Mouse (Mus musculus): Measurements from ENCODE around the gene Rps15. TPM values are rescaled to one million over a fixed set of nuclear protein-coding genes. Genes with fewer than 3 reads are reported as not detected.

Gene Rps15
- total and polyA plus RNA-seq, 2 experiments, result 510 to 1,012 TPM

- H3K9ac ChIP-seq (ENCODE audit: low read depth, low read length), result peak overlapping the region; percentile 87
- no peak for DNase-seq (ENCODE audit: extremely low read depth, low read depth, low spot score)
Measured at GRCm38 (mm10) chr10:80321670-80322581, 29.7 kb downstream of the Rps15 start.

GRCm38 (mm10) chr10:80322811-80323211, 30.6 kb downstream of the Rps15 start:
- Histone ChIP-seq H3K9ac (ENCODE audit: low read depth, low read length) (peak overlapping the region; percentile 87), H3K4me3 (ENCODE audit: insufficient read depth, low read depth, low read length) (peak overlapping the region; percentile 81), H3K27ac (replicated peaks; ENCODE audit: insufficient read depth, low read depth, low read length) (peak overlapping the region; percentile 83), H3K36me3 (ENCODE audit: control insufficient read depth, insufficient read depth, low read length) (no peaks in the 10 kb centered on the region), H3K79me2 (ENCODE audit: control insufficient read depth, insufficient read depth, low read length) (peaks cover 2% of the 10 kb centered on the region; the same call in 1 of the 2 replicates), H3K27me3 (ENCODE audit: control insufficient read depth, insufficient read depth, low read length) (no peaks in the 10 kb centered on the region), H3K4me1 (ENCODE audit: control insufficient read depth, insufficient read depth, low read length) (peaks cover 17% of the 10 kb centered on the region)
- TF ChIP-seq CTCF (IDR thresholded peaks at IDR 0.05; ENCODE audit: low read depth, low read length), result peak; percentile 42
- no peak for TF ChIP-seq POLR2A (IDR thresholded peaks at IDR 0.05; ENCODE audit: extremely low read depth, insufficient read depth, low read length)
- WGBS, result under 1% methylated on average over 28 of the region's 28 CpGs
- peak; percentile 74 for DNase-seq (ENCODE audit: extremely low read depth, low read depth, low spot score)

More at GRCm38 (mm10) chr10:80321670-80322581, 29.7 kb downstream of the Rps15 start:
- H3K4me3 ChIP-seq (ENCODE audit: insufficient read depth, low read depth, low read length), result peak overlapping the region; percentile 81
- no peaks in the 10 kb centered on the region for H3K27me3 ChIP-seq (ENCODE audit: control insufficient read depth, insufficient read depth, low read length)
- peaks cover 2% of the 10 kb centered on the region; the same call in 1 of the 2 replicates for H3K79me2 ChIP-seq (ENCODE audit: control insufficient read depth, insufficient read depth, low read length)
- peak overlapping the region; percentile 83 for H3K27ac ChIP-seq (replicated peaks; ENCODE audit: insufficient read depth, low read depth, low read length)
- no peaks in the 10 kb centered on the region for H3K36me3 ChIP-seq (ENCODE audit: control insufficient read depth, insufficient read depth, low read length)
- TF ChIP-seq POLR2A (IDR thresholded peaks at IDR 0.05; ENCODE audit: extremely low read depth, insufficient read depth, low read length), result no peak
- TF ChIP-seq CTCF (IDR thresholded peaks at IDR 0.05; ENCODE audit: low read depth, low read length), result no peak
- peaks cover 17% of the 10 kb centered on the region for H3K4me1 ChIP-seq (ENCODE audit: control insufficient read depth, insufficient read depth, low read length)
- 91% methylated on average over 21 of the region's 21 CpGs for WGBS

- peaks cover 18% of the 10 kb centered on the region for H3K4me1 ChIP-seq (ENCODE audit: control insufficient read depth, insufficient read depth, low read length)
- under 1% methylated on average over 45 of the region's 46 CpGs for WGBS
- H3K27ac ChIP-seq (replicated peaks; ENCODE audit: insufficient read depth, low read depth, low read length), result peak overlapping the region; percentile 97
- no peaks in the 10 kb centered on the region for H3K36me3 ChIP-seq (ENCODE audit: control insufficient read depth, insufficient read depth, low read length)
- peak; percentile 92 for DNase-seq (ENCODE audit: extremely low read depth, low read depth, low spot score)
- peak overlapping the region; percentile 81 for H3K4me3 ChIP-seq (ENCODE audit: insufficient read depth, low read depth, low read length)
- TF ChIP-seq CTCF (IDR thresholded peaks at IDR 0.05; ENCODE audit: low read depth, low read length) (no peak), POLR2A (IDR thresholded peaks at IDR 0.05; ENCODE audit: extremely low read depth, insufficient read depth, low read length) (peak; percentile 71; the same call in 1 of the 2 replicates)
- peak overlapping the region; percentile 95 for H3K9ac ChIP-seq (ENCODE audit: low read depth, low read length)
- peaks cover 2% of the 10 kb centered on the region; the same call in 1 of the 2 replicates for H3K79me2 ChIP-seq (ENCODE audit: control insufficient read depth, insufficient read depth, low read length)
- H3K27me3 ChIP-seq (ENCODE audit: control insufficient read depth, insufficient read depth, low read length), result no peaks in the 10 kb centered on the region
Measured at GRCm38 (mm10) chr10:80323261-80324119, 31.2 kb downstream of the Rps15 start.

GRCm38 (mm10) chr10:80324120-80325037, 32.1 kb downstream of the Rps15 start:
- no peaks in the 10 kb centered on the region for H3K36me3 ChIP-seq (ENCODE audit: control insufficient read depth, insufficient read depth, low read length)
- H3K27me3 ChIP-seq (ENCODE audit: control insufficient read depth, insufficient read depth, low read length), result no peaks in the 10 kb centered on the region
- 27% methylated on average over 17 of the region's 17 CpGs for WGBS
- no peak for TF ChIP-seq POLR2A (IDR thresholded peaks at IDR 0.05; ENCODE audit: extremely low read depth, insufficient read depth, low read length)
- TF ChIP-seq CTCF (IDR thresholded peaks at IDR 0.05; ENCODE audit: low read depth, low read length), result 0 out of 2 replicates have a peak, but pooled peaks have one; percentile 16
- peak overlapping the region; percentile 73 for H3K9ac ChIP-seq (ENCODE audit: low read depth, low read length)
- peaks cover 2% of the 10 kb centered on the region; the same call in 1 of the 2 replicates for H3K79me2 ChIP-seq (ENCODE audit: control insufficient read depth, insufficient read depth, low read length)
- H3K4me3 ChIP-seq (ENCODE audit: insufficient read depth, low read depth, low read length), result peak overlapping the region; percentile 81
- DNase-seq (ENCODE audit: extremely low read depth, low read depth, low spot score), result peak; percentile 92
- peak overlapping the region; percentile 87 for H3K27ac ChIP-seq (replicated peaks; ENCODE audit: insufficient read depth, low read depth, low read length)
- peaks cover 20% of the 10 kb centered on the region for H3K4me1 ChIP-seq (ENCODE audit: control insufficient read depth, insufficient read depth, low read length)

- Histone ChIP-seq H3K79me2 (ENCODE audit: control insufficient read depth, insufficient read depth, low read length) (peaks cover 3% of the 10 kb centered on the region; the same call in 1 of the 2 replicates), H3K27ac (replicated peaks; ENCODE audit: insufficient read depth, low read depth, low read length) (peak overlapping the region; percentile 78), H3K27me3 (ENCODE audit: control insufficient read depth, insufficient read depth, low read length) (no peaks in the 10 kb centered on the region), H3K36me3 (ENCODE audit: control insufficient read depth, insufficient read depth, low read length) (no peaks in the 10 kb centered on the region), H3K4me1 (ENCODE audit: control insufficient read depth, insufficient read depth, low read length) (peaks cover 17% of the 10 kb centered on the region), H3K4me3 (ENCODE audit: insufficient read depth, low read depth, low read length) (peak overlapping the region; percentile 50; the same call in 1 of the 2 replicates), H3K9ac (ENCODE audit: low read depth, low read length) (peak overlapping the region; percentile 73)
- 59% methylated on average over 21 of the region's 21 CpGs for WGBS
- DNase-seq (ENCODE audit: extremely low read depth, low read depth, low spot score), result no peak
- TF ChIP-seq CTCF (IDR thresholded peaks at IDR 0.05; ENCODE audit: low read depth, low read length), result no peak
- TF ChIP-seq POLR2A (IDR thresholded peaks at IDR 0.05; ENCODE audit: extremely low read depth, insufficient read depth, low read length), result no peak
Measured at GRCm38 (mm10) chr10:80325045-80325444, 32.8 kb downstream of the Rps15 start.

All from liver, adult 2 months (tissue).